Comparison of ENCODE assay signal across 14 mouse cellular contexts in the genomic region with DNA sequence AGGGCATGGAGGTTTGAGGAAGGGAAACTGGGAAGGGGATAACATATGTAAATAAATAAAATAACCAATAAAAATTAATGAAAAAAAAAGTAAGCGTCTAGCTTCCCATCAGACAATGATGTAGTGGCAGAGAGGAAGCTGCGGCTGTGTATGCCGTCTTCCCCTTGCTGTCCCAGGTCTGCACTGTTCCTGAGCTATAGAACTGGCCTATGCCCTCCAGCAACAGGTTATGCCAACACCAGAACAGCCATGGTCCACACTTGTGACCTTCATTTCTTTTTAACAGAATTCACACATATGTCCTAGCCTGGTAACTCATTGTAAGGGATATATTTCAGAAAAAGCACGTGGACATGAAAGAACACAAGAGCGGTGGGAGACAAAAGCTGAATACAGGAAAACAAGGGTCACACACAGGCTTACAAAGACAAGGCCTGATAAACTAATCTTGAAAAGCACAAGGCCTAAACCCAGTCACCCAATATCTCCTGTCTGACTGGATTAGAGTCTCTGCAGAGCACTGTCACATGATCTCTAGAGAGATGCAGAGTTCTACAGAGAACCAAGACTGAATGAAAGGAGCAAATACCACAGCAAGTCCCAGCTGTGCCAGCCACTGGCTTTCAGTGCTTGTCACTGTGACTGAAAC.
"Had no signal": no experiment of that assay in that cellular context is flagged by ENCODE, and none has a peak within 500 bp of the region (broad histone marks: within the 10 kb centered on the region; RNA-seq: fewer than 3 reads in every experiment).

No protein-coding gene starts in this region.

- H3K27ac ChIP-seq: kidney, postnatal 0 days; limb, embryonic 13.5 days; neural tube, embryonic 13.5 days had no signal

- H3K4me2 ChIP-seq: limb, embryonic 13.5 days; midbrain, embryonic 11.5 days; neural tube, embryonic 13.5 days had no signal

- H3K4me1 ChIP-seq: limb, embryonic 13.5 days; neural tube, embryonic 13.5 days had no signal

- H3K27me3 ChIP-seq: limb, embryonic 13.5 days; neural tube, embryonic 13.5 days had no signal

- DNase-seq: kidney, adult 8-10 months; kidney, postnatal 36 days; layer of hippocampus, adult 9-11 months; left cerebral cortex, postnatal 4 days; lung, adult 18-20 months; retina, postnatal 1 day; right cerebral cortex, postnatal 14 days; thymus, postnatal 36 days had no signal

- H3K36me3 ChIP-seq: limb, embryonic 13.5 days; neural tube, embryonic 13.5 days had no signal

- H3K9me3 ChIP-seq: limb, embryonic 13.5 days; neural tube, embryonic 13.5 days had no signal

- ATAC-seq: intestine, embryonic 16.5 days; midbrain, embryonic 16.5 days had no signal

- H3K4me3 ChIP-seq: limb, embryonic 13.5 days; neural tube, embryonic 13.5 days had no signal

- H3K9ac ChIP-seq: limb, embryonic 13.5 days; neural tube, embryonic 13.5 days had no signal
